Mouse (Mus musculus): ENCODE data around the gene Zswim9.

GRCm38 (mm10) chr7:13290041-13290675, 11.6 kb upstream of the Zswim9 start:
- TF ChIP-seq CTCF (conservative IDR thresholded peaks at IDR 0.05; ENCODE audit: low read length) (no peak), NANOG (IDR thresholded peaks at IDR 0.05; ENCODE audit: borderline replicate concordance, low read length) (no peak), POU5F1 (IDR thresholded peaks at IDR 0.05; ENCODE audit: borderline replicate concordance, low read length) (no peak)

Measured in E14TG2a.4 (cell line).